Mouse (Mus musculus) gastrocnemius, postnatal 25 days (tissue): ENCODE results near the gene Gpr62. TPM values are rescaled to one million over a fixed set of nuclear protein-coding genes. Genes with fewer than 3 reads are reported as not detected.
A peak's percentile ranks its signal among the peaks of the same experiment; 100 is the strongest.

Experiments used
- DNase-seq: peaks from one replicate; pipeline ENCODE4 v3.0.0; 2022
- total RNA-seq, 2 experiments: library from RNA; stranded (reverse); gene quantifications; 1 replicate in 1 of 2; 2 replicates in 1 of 2; pipeline ENCODE4 v1.2.3; 2021

The Gpr62 gene
- total RNA-seq, 2 experiments from 2014 or later, result 0.18 TPM; not detected in 1

DNA sequence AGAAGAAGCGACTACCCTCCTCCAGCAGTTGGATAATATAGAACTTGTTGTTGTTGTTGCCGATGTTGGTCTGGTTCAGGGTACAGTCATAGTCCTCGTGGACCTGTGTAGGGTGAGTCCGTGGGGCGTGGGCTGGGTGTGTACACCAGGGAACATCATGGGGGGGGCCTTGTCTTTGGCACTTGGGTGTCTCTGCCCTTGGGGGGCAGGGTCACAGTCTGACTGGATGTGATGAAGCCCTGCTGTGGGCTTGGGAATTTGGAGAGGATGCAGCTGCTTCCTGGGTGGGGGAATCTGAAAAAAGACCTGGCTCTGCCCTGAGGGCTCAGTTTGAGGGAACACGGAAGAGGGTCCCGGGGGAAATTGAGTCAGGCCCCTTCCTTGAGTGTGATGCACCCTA is 9.3 kb upstream of the Gpr62 start:
- peak; percentile 44 for DNase-seq

GRCm38 (mm10) chr9:106474456-106474855 is 8.7 kb upstream of the Gpr62 start:
- peak; percentile 78 for DNase-seq

- no peak for DNase-seq
Measured at GRCm38 (mm10) chr9:106473753-106474105, 8.0 kb upstream of the Gpr62 start.

GRCm38 (mm10) chr9:106473081-106473752 is 7.5 kb upstream of the Gpr62 start:
- peak; percentile 29 for DNase-seq

GRCm38 (mm10) chr9:106472321-106472720 is 6.6 kb upstream of the Gpr62 start:
- peak; percentile 45 for DNase-seq

GRCm38 (mm10) chr9:106471892-106472291 is 6.2 kb upstream of the Gpr62 start:
- peak; percentile 75 for DNase-seq

GRCm38 (mm10) chr9:106470991-106471750 is 5.4 kb upstream of the Gpr62 start:
- peak; percentile 10 for DNase-seq

GRCm38 (mm10) chr9:106469776-106470175 is 4.0 kb upstream of the Gpr62 start:
- DNase-seq, result peak; percentile 5

DNA sequence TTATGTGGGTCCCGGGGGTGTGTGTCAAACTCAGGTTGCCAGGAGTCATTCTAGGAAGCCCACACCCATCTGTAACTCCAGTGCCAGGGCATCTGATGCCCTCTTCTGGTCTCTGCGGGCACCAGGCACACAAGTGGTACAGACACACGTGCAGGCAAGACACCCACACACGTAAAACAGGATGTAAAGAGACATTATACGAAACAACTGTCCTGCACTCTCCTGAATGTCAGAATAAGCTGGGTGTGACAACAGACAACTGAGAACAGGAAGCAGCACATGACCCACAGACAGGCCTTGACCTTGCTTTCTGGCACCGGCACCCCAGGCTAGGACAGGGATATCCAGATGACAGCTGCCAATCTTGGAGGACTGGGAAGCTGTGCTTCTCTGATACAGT is 3.6 kb upstream of the Gpr62 start:
- peak; percentile 6 for DNase-seq

DNA sequence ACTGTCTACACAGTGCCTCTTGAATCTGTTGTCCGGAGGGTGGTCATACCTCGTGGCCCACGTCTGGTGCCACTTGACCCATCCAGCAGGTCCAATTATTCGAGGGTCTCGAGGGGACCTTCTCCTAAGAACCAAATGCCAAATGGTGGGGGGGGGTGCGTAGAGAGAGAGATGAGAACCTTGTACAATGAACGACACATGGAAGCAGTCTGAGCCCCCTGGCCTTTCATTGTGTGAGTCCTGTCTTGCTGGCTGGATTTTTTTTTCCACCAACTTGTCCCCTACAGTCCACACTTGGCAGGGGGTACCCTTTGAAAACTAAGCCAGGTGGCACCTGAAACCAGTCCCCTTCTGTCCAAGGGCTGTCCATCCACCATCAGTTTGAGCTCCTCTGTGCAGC is 2.0 kb upstream of the Gpr62 start:
- no peak for DNase-seq

GRCm38 (mm10) chr9:106466721-106467120 is 983 bp upstream of the Gpr62 start:
- no peak for DNase-seq

DNA sequence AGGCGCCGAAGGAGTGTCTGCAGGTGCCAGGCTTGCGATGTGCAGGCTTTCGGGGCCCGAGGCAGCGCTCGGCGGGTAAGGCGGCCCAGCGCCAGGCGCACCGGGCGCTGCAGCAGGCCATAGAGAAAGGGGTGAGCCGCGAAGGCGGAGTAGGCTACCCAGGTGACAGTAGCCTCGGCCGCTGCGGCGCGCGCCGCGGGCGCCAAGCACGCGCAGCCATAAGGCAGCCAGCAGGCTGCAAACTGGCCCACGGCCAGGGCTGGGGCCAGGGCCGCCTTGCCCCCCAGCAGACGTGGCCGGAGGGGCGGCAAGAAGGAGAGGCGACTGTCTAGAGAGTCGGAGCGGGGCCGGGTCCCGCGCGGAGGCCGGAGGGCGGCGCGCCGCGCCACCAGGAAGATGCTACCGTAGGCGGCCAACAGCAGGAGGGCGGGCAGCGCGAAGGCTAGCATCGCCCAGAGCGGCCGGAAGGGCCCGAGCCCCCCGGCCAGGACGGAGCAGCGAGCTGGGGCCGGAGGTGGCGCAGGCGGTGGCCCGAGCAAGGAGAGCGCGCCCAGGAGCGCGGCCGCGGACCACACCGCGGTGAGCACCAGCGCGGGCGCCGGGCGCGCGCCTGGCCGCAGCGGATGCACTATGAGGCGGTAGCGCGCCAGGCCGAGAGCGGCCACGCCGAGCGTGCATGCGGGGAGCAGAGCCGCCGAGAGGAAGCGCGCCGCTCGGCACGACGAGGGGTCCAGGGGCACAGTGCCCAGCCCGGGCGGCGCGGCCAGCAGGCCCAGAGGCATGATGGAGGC is 792 bp downstream of the Gpr62 start:
- DNase-seq, result peak; percentile 62

GRCm38 (mm10) chr9:106463122-106464063 is 2.3 kb downstream of the Gpr62 start:
- DNase-seq, result no peak

DNA sequence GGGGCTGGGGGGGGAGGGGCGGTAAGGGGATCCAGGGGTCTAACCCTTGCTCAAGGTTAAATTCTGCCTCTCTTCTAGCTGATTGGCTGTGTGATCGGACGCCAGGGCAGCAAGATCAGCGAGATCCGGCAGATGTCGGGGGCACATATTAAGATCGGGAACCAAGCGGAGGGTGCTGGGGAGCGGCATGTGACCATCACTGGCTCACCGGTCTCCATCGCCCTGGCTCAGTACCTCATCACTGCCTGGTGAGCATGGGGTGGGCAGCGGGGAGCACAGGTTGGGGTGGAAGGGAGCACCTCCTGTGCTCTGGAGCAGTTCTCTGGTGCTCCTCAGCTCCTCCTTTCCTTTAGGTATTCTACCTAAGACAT is 3.3 kb downstream of the Gpr62 start:
- DNase-seq, result no peak

DNA sequence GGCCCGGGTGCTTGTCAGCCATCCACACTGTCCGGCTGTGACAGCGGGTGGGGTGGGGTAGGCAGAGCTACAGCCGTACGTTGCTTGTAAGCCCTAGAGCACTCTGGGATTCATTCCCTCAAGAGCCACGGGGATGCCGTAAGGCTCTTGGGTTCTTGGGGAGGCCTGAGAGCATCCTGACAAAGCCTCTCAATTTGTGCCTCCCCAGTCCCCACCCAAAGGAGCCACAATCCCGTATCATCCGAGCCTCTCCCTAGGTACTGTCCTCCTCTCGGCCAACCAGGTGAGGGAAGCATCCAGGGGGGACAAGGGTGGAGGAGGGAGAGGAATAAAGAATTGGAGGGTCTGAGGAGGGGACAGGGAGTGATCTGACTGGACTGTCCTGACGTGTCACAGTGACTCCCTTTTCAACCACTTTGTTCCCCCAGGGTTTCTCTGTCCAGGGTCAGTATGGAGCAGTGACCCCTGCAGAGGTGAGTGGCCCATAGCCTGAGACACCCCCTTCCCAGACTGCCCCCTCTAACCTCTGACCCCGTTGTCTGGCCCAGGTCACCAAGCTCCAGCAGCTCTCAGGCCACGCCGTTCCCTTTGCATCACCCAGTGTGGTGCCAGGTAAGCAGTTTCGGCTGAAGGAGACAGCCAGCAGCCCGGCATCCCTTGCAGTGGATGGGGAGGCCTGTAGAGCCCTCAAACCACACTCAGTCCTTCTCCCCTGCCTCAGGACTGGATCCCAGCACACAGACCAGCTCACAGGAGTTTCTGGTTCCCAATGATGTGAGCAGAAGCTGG is 3.9 kb downstream of the Gpr62 start:
- no peak for DNase-seq

DNA sequence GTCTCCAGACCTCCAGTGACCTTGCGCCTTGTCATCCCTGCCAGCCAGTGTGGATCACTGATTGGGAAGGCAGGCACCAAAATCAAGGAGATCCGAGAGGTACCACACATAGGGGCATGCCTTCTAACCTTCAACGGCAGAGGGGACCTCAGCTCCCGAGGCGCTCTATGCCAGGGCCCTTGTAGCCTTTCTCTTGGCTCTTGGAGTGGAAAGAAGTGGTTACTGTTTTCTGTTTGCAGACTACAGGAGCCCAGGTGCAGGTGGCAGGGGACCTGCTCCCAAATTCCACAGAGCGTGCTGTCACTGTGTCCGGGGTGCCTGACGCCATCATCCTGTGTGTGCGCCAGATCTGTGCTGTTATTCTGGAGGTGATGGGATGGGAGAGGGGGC is 4.7 kb downstream of the Gpr62 start:
- no peak for DNase-seq

- DNase-seq, result no peak
Measured at GRCm38 (mm10) chr9:106460401-106461025, 5.2 kb downstream of the Gpr62 start.

DNA sequence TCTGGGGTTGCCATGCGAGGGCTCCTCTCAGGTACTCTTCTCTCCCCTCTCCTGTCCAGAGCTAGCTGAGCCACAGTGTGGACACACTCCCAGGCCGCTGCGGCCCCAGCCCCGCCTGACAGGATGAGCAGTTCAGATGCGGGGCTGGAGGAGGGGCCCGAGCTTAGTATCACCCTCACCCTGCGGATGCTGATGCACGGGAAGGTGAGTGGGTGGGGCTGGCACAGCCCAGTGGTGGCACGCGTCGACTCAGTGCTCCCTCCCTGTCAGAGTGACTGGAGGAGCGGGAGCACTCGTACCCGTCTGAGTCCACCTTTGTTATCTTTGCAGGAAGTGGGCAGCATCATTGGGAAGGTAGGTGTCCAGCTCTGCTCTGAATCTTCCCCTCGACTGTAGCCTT is 5.8 kb downstream of the Gpr62 start:
- no peak for DNase-seq

DNA sequence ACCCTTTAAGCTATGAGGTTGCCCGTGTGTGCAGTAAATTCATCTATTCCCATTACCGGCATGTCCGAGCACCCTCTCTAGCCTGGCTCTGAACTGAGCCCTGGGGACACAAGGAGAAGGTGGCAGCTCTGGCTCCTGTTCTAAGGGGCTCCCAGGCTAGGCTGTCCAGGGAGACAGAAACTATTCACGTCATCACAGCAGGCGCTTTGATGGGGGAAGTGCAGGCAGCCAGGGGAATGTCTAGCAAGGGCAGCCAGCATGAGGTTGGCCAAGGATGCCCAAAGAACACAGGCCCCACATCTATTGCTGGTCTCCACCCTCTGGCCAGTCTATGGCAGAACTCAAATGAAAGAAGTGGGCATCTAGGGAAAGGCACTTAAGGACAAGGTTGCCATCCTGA is 7.8 kb downstream of the Gpr62 start:
- DNase-seq, result no peak

GRCm38 (mm10) chr9:106457163-106457559 is 8.6 kb downstream of the Gpr62 start:
- DNase-seq, result no peak
